Mouse (Mus musculus): ENCODE data around the gene Nek2.

The Nek2 gene

GRCm38 (mm10) chr1:191858136-191858535, 36.9 kb downstream of the Nek2 start:
- DNase-seq (ENCODE audit: low spot score) = no peak

- no peak for DNase-seq (ENCODE audit: low spot score)
Observed at GRCm38 (mm10) chr1:191859847-191860246, 38.6 kb downstream of the Nek2 start.

GRCm38 (mm10) chr1:191861247-191861646, 40.0 kb downstream of the Nek2 start:
- DNase-seq (ENCODE audit: low spot score) = no peak

GRCm38 (mm10) chr1:191863833-191864550, 42.7 kb downstream of the Nek2 start:
- no peak for DNase-seq (ENCODE audit: low spot score)

GRCm38 (mm10) chr1:191864551-191865027, 43.3 kb downstream of the Nek2 start:
- no peak for DNase-seq (ENCODE audit: low spot score)

- DNase-seq (ENCODE audit: low spot score) = no peak
Observed at GRCm38 (mm10) chr1:191872076-191872710, 50.9 kb downstream of the Nek2 start.

GRCm38 (mm10) chr1:191875006-191875405, 53.8 kb downstream of the Nek2 start:
- no peak for DNase-seq (ENCODE audit: low spot score)

- DNase-seq (ENCODE audit: low spot score) = no peak
Observed at GRCm38 (mm10) chr1:191875683-191876305, 54.5 kb downstream of the Nek2 start.

- DNase-seq (ENCODE audit: low spot score) = no peak
Observed at GRCm38 (mm10) chr1:191877681-191878080, 56.4 kb downstream of the Nek2 start.

GRCm38 (mm10) chr1:191878518-191878921, 57.3 kb downstream of the Nek2 start:
- DNase-seq (ENCODE audit: low spot score) = no peak

GRCm38 (mm10) chr1:191880247-191880646, 59.0 kb downstream of the Nek2 start:
- DNase-seq (ENCODE audit: low spot score) = no peak

- no peak for DNase-seq (ENCODE audit: low spot score)
Observed at GRCm38 (mm10) chr1:191880921-191881609, 59.8 kb downstream of the Nek2 start.

GRCm38 (mm10) chr1:191881663-191882062, 60.4 kb downstream of the Nek2 start:
- DNase-seq (ENCODE audit: low spot score) = no peak
